Mouse (Mus musculus) embryonic fibroblast, embryonic 13.5 days (primary cell): Measurements from ENCODE around the gene Pacsin3. TPM values are rescaled to one million over a fixed set of nuclear protein-coding genes. Genes with fewer than 3 reads are reported as not detected.

Source experiments
- H3K27ac ChIP-seq: 2 replicates; pipeline ENCODE4 v1.5.1; 2012; ENCODE audit warnings: low read length, control low read depth, inconsistent platforms; ENCODE audit not compliant: insufficient read depth
- H3K4me1 ChIP-seq: 2 replicates; pipeline ENCODE4 v1.6.1; 2011; ENCODE audit warnings: low read length; ENCODE audit not compliant: control insufficient read depth, insufficient read depth
- H3K4me3 ChIP-seq: 2 replicates; pipeline ENCODE4 v1.5.1; 2011; ENCODE audit warnings: mild to moderate bottlenecking, control low read depth, low read length; ENCODE audit not compliant: insufficient read depth
- CTCF ChIP-seq: IDR thresholded peaks from 2 replicates; pipeline ENCODE4 v1.5.1; 2011; ENCODE audit warnings: mild to moderate bottlenecking, control low read depth, low read length, moderate library complexity, borderline replicate concordance; ENCODE audit not compliant: insufficient read depth
- POLR2A ChIP-seq: IDR thresholded peaks from 2 replicates; pipeline ENCODE4 v1.6.1; 2011; ENCODE audit warnings: low read depth, mild to moderate bottlenecking, control low read depth, low read length, moderate library complexity
- polyA plus RNA-seq: library from polyadenylated mRNA; stranded (reverse); fragments of >200 nt; gene quantifications from 2 replicates; pipeline ENCODE4 v1.2.4, GENCODE M21; 2011; ENCODE audit warnings: low read depth; ENCODE audit not compliant: missing spikeins, insufficient read length

Pacsin3 gene
- polyA plus RNA-seq, 1 experiment = 25.5 TPM

DNA sequence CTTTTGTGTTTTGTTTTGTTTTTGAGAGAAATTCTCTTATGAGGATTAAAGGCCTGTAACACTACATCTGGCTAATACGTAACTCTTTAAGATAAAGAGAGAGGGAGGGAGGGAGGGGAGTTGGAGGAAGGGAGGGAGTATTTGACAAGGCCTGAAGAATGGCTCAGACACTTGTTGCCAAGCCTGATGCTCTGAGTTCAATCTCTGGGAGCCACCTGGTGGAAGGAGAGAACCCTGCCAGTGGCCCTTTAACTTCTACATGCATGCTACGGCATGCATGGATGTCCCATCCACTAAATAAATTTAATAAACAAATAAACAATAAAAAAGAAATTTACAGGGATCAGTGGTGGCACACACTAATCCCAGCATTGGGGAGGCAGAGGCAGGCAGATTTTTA is 46.1 kb downstream of the Pacsin3 start:
- Histone ChIP-seq H3K4me3 (no peak overlapping the region), H3K27ac (no peak overlapping the region), H3K4me1 (peaks cover 6% of the 10 kb centered on the region; the same call in 1 of the 2 replicates)
- TF ChIP-seq CTCF (no peak), POLR2A (no peak)

GRCm38 (mm10) chr2:91302845-91303244 is 47.1 kb downstream of the Pacsin3 start:
- TF ChIP-seq POLR2A (no peak), CTCF (no peak)
- Histone ChIP-seq H3K4me3 (no peak overlapping the region), H3K27ac (no peak overlapping the region), H3K4me1 (peaks cover 6% of the 10 kb centered on the region; the same call in 1 of the 2 replicates)

DNA sequence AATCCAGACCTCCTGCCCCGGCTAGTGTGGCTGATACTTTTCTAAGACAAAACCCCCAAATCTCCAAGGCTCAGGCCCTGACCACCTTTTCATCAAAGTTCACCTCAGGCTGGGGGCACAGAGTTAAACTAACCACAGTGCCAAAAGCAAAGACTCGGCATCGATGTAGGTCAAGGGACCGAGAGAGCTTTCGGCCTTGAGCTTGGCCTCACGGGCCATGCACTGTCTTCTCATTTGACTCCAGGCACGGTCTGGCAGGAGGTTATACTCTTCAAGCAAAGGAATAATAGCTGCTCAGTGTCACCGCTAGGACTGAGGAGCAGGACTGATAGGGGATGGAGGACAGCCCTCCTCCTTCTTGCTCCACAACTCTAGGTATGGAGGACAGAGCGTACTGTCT is 50.2 kb downstream of the Pacsin3 start:
- Histone ChIP-seq H3K4me1 (no peaks in the 10 kb centered on the region), H3K4me3 (no peak overlapping the region), H3K27ac (no peak overlapping the region)
- no peak for TF ChIP-seq POLR2A
- no peak for TF ChIP-seq CTCF

GRCm38 (mm10) chr2:91306589-91306988 is 50.8 kb downstream of the Pacsin3 start:
- Histone ChIP-seq H3K27ac (no peak overlapping the region), H3K4me3 (no peak overlapping the region), H3K4me1 (no peaks in the 10 kb centered on the region)
- TF ChIP-seq CTCF = no peak
- no peak for TF ChIP-seq POLR2A

- H3K27ac ChIP-seq = no peak overlapping the region
- TF ChIP-seq POLR2A (no peak), CTCF (no peak)
- H3K4me3 ChIP-seq = no peak overlapping the region
- H3K4me1 ChIP-seq = peaks cover 3% of the 10 kb centered on the region
Observed at GRCm38 (mm10) chr2:91308680-91309079, 52.9 kb downstream of the Pacsin3 start.

DNA sequence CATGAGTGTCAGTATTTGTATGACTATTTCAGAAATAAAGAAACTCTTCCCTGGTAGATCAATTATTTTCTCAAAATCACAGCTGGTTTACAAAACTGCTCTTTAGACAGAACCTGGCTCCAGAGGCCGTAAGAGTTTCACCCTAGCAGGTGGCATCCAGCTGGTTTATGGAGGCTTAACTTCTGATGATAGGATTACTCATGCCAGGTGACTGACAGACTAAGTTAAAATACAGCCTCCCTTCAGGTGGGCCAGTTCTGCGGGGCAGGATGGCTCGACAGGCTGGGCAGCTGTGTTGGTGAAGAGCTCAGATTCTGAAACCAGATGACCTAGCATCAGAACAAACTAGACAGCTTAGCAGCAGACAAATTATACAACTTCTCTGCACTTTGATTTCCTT is 53.8 kb downstream of the Pacsin3 start:
- no peak overlapping the region for H3K4me3 ChIP-seq

DNA sequence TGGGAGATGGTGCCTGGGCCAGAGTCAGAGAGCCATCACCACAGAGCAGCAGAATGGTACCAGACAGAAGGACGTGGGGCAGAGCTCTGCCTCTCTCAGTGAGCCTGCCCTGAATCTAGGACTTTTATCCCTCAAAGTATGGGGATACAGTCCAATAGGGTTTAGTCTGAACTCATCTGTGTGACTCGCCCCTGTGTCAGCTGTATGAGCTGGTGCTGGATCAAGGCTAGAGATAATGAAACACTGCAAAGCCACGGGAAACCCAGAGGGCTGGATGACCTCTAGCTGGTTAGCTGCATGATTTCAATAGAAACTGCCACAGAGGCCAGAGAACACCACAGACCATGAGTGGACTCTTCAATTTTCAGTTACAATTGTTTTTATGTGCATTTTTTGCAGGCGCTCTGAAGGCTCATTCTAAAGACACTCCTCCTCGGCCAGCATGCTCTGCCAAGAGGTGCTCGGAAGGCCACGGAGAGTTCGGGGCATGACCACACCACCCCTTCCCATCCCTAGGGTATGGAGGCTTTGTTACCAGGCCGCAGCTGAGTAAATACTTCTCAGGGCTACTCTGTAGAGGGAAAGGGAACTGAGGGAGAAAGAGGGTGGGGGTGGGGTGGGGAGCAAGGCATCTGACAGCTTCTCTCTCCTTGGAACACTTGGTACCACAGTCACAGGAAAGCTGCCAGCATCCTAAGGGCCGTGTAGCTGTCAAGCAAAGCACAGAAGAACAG is 57.0 kb downstream of the Pacsin3 start:
- peaks cover 3% of the 10 kb centered on the region for H3K4me1 ChIP-seq
- peak overlapping the region; percentile 81 for H3K27ac ChIP-seq
- TF ChIP-seq CTCF (no peak), POLR2A (no peak)
- no peak overlapping the region for H3K4me3 ChIP-seq

More for the DNA sequence above, 53.8 kb downstream of the Pacsin3 start:
- Histone ChIP-seq H3K27ac (no peak overlapping the region), H3K4me1 (peaks cover 3% of the 10 kb centered on the region)
- TF ChIP-seq CTCF (no peak), POLR2A (no peak)

DNA sequence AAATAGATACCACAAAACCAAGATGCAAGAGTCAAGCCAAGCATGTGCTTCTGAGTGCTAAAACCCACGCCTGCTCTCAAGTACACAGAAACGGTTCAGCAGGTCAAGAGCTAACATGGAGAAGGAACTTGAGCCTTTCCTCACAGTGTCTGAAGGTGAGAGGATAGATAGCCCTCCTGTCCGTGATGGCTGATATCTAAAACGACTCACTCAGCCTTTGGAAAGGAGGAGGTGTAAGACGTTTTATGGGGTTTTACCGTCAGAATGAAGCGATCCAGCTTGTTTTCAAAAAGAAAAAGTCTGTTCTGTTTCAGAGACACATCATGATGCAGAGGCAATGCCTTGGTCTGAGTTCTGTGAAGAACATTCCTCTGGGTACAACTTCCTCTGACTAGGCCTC is 58.4 kb downstream of the Pacsin3 start:
- Histone ChIP-seq H3K4me3 (no peak overlapping the region), H3K27ac (no peak overlapping the region), H3K4me1 (peaks cover 3% of the 10 kb centered on the region)
- TF ChIP-seq POLR2A (no peak), CTCF (no peak)

Other genes starting within 250 kb of the Pacsin3 start
- gene Rapsn, start 220.3 kb upstream of the Pacsin3 start, polyA plus RNA-seq = not detected in 2 replicates
- 309 and 331 TPM in 2 replicates for gene Psmc3, start 201.9 kb upstream of the Pacsin3 start, polyA plus RNA-seq
- gene Slc39a13, start 185.5 kb upstream of the Pacsin3 start, polyA plus RNA-seq = 93.5 and 104 TPM in 2 replicates
- gene Spi1, start 173.6 kb upstream of the Pacsin3 start, polyA plus RNA-seq = 0.79 TPM in 1 of 2 replicates, not detected in the other
- gene Mybpc3, start 137.8 kb upstream of the Pacsin3 start, polyA plus RNA-seq = not detected in 2 replicates
- gene Madd, start 72.1 kb upstream of the Pacsin3 start, polyA plus RNA-seq = 5.4 and 6.3 TPM in 2 replicates
- gene Nr1h3, start 53.1 kb upstream of the Pacsin3 start, polyA plus RNA-seq = 1.5 and 1.6 TPM in 2 replicates
- gene Acp2, start 53.1 kb upstream of the Pacsin3 start, polyA plus RNA-seq = 51.2 and 54.9 TPM in 2 replicates
- gene Ddb2, start 19.0 kb upstream of the Pacsin3 start, polyA plus RNA-seq = 5.6 and 8.4 TPM in 2 replicates
- gene Arfgap2, start 9.0 kb downstream of the Pacsin3 start, polyA plus RNA-seq = 50.4 and 67.0 TPM in 2 replicates
- gene 1110051M20Rik, start 188.8 kb downstream of the Pacsin3 start, polyA plus RNA-seq = 36.3 and 44.5 TPM in 2 replicates
- gene Lrp4, start 201.6 kb downstream of the Pacsin3 start, polyA plus RNA-seq = 5.1 and 7.0 TPM in 2 replicates